15 mouse cellular contexts compared by ENCODE assay signal in genomic region chr13:38327377-38327776, GRCm38 (mm10).
"Had no signal": no experiment of that assay in that cellular context is flagged by ENCODE, and none has a peak within 500 bp of the region (broad histone marks: within the 10 kb centered on the region; RNA-seq: fewer than 3 reads in every experiment).

No protein-coding gene starts in this region.

- H3K9ac ChIP-seq: neural tube, embryonic 15.5 days; stomach, embryonic 15.5 days had no signal

- H3K27ac ChIP-seq: neural tube, embryonic 15.5 days; stomach, embryonic 15.5 days; stomach, postnatal 0 days had no signal

- H3K4me3 ChIP-seq: neural tube, embryonic 15.5 days; stomach, embryonic 15.5 days had no signal

- H3K4me2 ChIP-seq: neural tube, embryonic 15.5 days; stomach, embryonic 15.5 days had no signal

- H3K36me3 ChIP-seq: neural tube, embryonic 15.5 days; stomach, embryonic 15.5 days had no signal

- H3K27me3 ChIP-seq: neural tube, embryonic 15.5 days; stomach, embryonic 15.5 days had no signal

- DNase-seq: retina, postnatal 1 day; right cerebral cortex, adult 18-20 months; right cerebral cortex, postnatal 14 days; right cerebral cortex, postnatal 25 days; right cerebral cortex, postnatal 4 days; spleen, adult 18-20 months; thymus, adult 18-20 months; thymus, adult 2 months; thymus, postnatal 14 days; thymus, postnatal 25 days; thymus, postnatal 36 days; thymus, postnatal 4 days had no signal

- H3K9me3 ChIP-seq: neural tube, embryonic 15.5 days; stomach, embryonic 15.5 days had no signal

- H3K4me1 ChIP-seq: neural tube, embryonic 15.5 days; stomach, embryonic 15.5 days had no signal
